Mouse (Mus musculus) cerebral cortex, adult 2 months (tissue): Measurements from ENCODE around the gene Batf3.

Experiments used
- WGBS: fragments of 180-500 bp; shearing (Covaris S2); methylation state at CpG from one replicate; pipeline ENCODE4 v1.1.7; 2018; 5-methylcytosine and 5-hydroxymethylcytosine counted together

Batf3 gene

GRCm38 (mm10) chr1:191131692-191132091 lies 34.0 kb downstream of the Batf3 start:
- WGBS: 91% methylated on average over 2 of the region's 2 CpGs

DNA sequence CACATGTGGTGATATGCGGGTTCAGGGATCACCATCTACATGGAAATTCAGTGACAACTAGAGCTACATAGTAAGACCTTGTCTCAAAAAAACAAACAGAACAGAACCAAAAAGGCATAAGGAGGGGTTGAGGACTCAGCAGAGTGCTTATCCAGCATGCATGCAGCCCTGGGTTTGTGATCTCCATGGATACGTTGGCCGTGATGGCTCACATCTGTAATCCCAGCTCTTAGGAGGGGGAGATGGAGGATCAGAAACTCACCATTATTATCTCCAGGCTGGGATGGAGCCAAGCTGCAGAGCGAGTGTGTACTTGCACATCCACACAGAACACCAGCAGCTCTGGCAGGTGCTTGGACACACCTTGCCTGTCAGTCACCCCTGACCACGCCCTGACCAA lies 34.6 kb downstream of the Batf3 start:
- 67% methylated on average over 5 of the region's 5 CpGs for WGBS

- 77% methylated on average over 5 of the region's 5 CpGs for WGBS
Observed at GRCm38 (mm10) chr1:191132934-191133333, 35.3 kb downstream of the Batf3 start.

- WGBS: 76% methylated on average over 4 of the region's 4 CpGs
Observed at GRCm38 (mm10) chr1:191135406-191135805, 37.8 kb downstream of the Batf3 start.

- WGBS: 72% methylated on average over 4 of the region's 4 CpGs
Observed at GRCm38 (mm10) chr1:191138436-191138835, 40.8 kb downstream of the Batf3 start.

DNA sequence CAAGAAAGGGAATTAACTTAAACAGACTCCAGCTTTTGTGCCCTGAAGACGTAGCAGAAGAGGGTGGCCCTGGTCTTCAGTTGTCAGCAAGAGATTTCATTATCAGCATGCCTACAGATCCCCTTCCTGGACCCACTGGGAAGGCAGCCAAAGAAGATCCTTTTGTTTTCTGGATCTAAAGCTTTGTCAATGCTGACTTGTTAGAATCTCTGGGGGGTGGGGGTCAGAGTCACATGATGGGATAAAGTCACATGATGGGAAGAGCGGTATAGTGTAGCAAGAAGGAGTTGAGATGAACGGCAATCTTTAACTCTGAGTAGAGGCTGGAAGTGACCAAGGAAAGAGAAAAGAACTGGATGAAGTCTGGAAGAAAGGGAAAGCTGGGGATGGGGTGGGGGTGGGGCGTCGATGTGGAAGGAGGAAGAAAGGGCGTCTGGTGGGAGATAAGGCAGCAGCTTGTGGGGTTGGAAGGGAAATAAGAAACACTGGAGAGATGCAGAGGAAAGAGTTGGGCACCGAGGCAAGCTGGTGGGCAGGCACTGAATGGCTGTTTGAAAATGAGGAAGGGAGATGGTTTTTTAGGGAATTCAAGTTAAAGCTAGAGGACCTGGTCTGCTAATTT lies 41.3 kb downstream of the Batf3 start:
- WGBS: 63% methylated on average over 7 of the region's 7 CpGs

- WGBS: 81% methylated on average over 8 of the region's 8 CpGs
Observed at GRCm38 (mm10) chr1:191140983-191141382, 43.3 kb downstream of the Batf3 start.

GRCm38 (mm10) chr1:191149489-191149888 lies 51.8 kb downstream of the Batf3 start:
- 85% methylated on average over 5 of the region's 5 CpGs for WGBS

- WGBS: 76% methylated on average over 8 of the region's 8 CpGs
Observed at GRCm38 (mm10) chr1:191150924-191151605, 53.4 kb downstream of the Batf3 start.

DNA sequence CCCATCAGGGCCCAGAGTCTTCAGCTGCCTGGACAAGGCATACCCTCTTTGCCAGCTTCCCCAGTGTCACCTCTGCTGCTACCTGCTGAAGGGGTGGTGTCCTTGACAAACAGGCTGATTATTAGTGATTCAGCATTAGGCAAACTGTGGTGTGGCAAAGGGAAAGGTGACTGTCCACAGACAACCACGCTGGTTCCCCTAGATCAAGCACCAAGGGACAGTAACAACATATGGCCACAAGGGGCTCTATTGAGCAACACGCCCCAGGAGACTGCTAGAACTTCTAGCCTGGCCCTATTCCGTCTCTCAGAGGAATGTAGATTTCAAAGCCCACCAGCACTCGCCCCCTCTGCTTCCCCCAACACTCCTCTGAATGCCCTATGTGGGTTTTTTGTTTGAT lies 55.4 kb downstream of the Batf3 start:
- 36% methylated on average over 4 of the region's 4 CpGs for WGBS

DNA sequence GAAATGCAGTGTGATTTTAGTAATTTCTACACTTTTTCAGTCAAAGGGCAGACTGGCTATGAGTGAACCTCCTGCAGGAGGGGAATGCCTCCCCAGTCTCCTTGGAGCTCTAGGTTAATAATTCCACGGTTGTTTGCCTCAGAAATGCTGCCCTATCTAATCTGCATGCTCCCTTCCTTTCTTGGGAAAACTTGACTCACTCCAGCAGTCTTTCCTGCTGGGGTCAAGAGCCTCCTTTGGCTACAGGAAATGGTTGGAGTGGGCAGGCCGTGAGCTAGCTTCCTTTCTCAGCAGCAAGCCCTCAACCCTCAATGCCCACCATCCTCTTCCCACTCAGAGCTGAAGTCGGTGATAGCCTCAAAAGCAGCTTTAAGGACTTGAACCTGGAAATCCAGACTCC lies 56.7 kb downstream of the Batf3 start:
- WGBS: 70% methylated on average over 3 of the region's 3 CpGs
